Mouse (Mus musculus) testis, adult 2 months (tissue): Measurements from ENCODE around the gene Rps27l. TPM values are rescaled to one million over a fixed set of nuclear protein-coding genes. Genes with fewer than 3 reads are reported as not detected.
A peak's percentile ranks its signal among the peaks of the same experiment; 100 is the strongest.

Experiments used
- H3K27ac ChIP-seq: fragments of 200-500 bp; 2 replicates; pipeline ENCODE4 v1.5.1; 2012; ENCODE audit warnings: low read depth, low read length; ENCODE audit not compliant: control insufficient read depth, insufficient read depth
- H3K27me3 ChIP-seq: fragments of 200-500 bp; 2 replicates; pipeline ENCODE4 v1.6.1; 2012; ENCODE audit warnings: mild to moderate bottlenecking, low read length, moderate library complexity; ENCODE audit not compliant: control insufficient read depth, insufficient read depth
- H3K36me3 ChIP-seq: fragments of 200-500 bp; 2 replicates; pipeline ENCODE4 v1.6.1; 2012; ENCODE audit warnings: mild to moderate bottlenecking, low read length; ENCODE audit not compliant: control insufficient read depth, insufficient read depth
- H3K4me1 ChIP-seq: fragments of 200-500 bp; 2 replicates; pipeline ENCODE4 v1.6.1; 2012; ENCODE audit warnings: low read length; ENCODE audit not compliant: control insufficient read depth, insufficient read depth
- H3K4me3 ChIP-seq: fragments of 200-500 bp; 2 replicates; pipeline ENCODE4 v1.5.1; 2012; ENCODE audit warnings: low read depth, mild to moderate bottlenecking, low read length, moderate library complexity, mixed read lengths; ENCODE audit not compliant: control insufficient read depth
- CTCF ChIP-seq: fragments of 200-500 bp; IDR thresholded peaks from 2 replicates; pipeline ENCODE4 v1.5.1; 2012; ENCODE audit warnings: low read depth, mild to moderate bottlenecking, inconsistent platforms, low read length, moderate library complexity; ENCODE audit not compliant: control insufficient read depth, insufficient read depth, insufficient replicate concordance
- POLR2A ChIP-seq: fragments of 200-500 bp; IDR thresholded peaks from 2 replicates; pipeline ENCODE4 v1.6.1; 2012; ENCODE audit warnings: low read depth, mild to moderate bottlenecking, inconsistent platforms, low read length, moderate library complexity; ENCODE audit not compliant: control insufficient read depth
- polyA plus RNA-seq: library from polyadenylated mRNA; depleted of rRNA; stranded (reverse); fragments of >200 nt; gene quantifications from 2 replicates; pipeline ENCODE4 v1.2.3, GENCODE M21; 2012; rRNA removed

The Rps27l gene
- 61.0 and 75.7 TPM in 2 replicates for polyA plus RNA-seq

DNA sequence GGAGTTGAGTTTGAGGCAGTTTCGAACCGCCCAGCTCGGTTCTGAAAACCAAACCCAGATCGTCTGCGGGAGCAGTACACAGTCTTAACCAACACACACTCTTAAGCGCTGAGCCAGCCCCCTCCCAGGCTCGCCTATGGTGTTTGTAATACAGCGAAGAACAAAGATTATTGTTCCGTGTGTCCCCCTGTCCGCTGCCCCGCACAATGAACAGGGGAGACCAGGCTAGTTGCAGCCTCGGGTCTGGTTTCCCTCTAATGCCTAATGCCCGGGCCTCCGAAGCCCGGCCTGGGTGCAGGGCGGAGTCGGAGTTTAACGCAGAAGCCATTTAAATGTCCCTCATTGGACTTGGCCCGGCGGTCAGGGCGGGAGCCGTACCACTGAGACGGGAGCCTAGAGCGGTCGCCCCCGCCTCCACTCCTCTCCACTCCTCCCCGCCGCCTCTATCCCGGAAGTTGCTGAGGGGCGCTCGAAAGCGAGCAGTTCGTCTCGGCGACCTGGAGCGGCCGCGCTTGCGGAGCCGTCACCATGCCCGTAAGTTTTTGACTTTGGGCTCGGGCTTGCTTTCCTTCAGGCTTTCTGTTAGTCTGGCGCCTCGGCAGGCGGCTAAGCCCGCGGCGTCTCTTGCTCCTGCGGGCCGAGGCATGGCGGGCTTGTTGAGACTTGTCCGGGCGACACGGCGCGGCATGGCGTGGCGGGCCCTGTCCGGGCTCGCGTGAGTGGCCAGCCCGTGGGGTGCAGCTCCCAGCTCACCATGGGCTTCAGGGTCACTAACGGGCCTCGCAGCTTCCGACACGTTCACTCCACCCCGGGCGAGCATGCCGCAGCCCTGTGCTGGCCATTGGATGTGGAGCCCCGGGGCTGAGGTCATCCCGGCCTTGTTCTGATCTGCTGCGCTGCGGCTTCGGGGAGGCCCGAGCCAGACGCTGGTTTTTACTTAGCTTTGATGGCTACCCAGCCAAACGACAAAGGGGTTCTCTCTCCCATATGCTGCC is at the start of gene Rps27l:
Gene Rps27l (plus strand): TSS at position 440 of the 995 bp plus-strand sequence.
- peak within 1 kb of the TSS; percentile 99 for H3K4me3 ChIP-seq
- H3K36me3 ChIP-seq = 0 out of 2 replicates have a peak, but pooled peaks cover 1% of the 10 kb centered on the region
- H3K4me1 ChIP-seq = peaks cover 2% of the 10 kb centered on the region
- no peaks in the 10 kb centered on the region for H3K27me3 ChIP-seq
- H3K27ac ChIP-seq = peak within 1 kb of the TSS; percentile 96
- TF ChIP-seq CTCF (no peak), POLR2A (peak; percentile 82)

DNA sequence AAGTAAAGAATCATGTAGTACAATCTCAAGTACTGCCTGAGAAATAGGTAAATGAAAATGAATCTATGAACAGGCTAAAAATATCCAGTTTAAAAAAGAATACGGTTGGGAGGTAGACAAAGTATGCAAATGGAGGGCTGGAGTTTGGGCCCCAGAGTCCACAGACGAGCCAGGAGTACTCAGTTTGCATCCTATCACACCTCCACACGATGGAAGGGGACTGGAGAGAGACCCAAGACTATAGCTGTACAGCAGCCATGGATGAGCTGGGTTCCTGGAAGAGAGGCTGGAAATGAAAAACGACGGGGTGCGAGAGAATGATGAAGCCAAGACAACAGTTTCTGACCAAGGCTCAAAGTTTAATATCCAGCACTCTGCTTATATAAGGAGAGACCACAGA is 48.9 kb upstream of the Rps27l start:
- no peaks in the 10 kb centered on the region for H3K36me3 ChIP-seq
- no peaks in the 10 kb centered on the region for H3K27me3 ChIP-seq
- no peak overlapping the region for H3K27ac ChIP-seq
- TF ChIP-seq POLR2A = no peak
- no peak for TF ChIP-seq CTCF
- H3K4me3 ChIP-seq = no peak overlapping the region
- no peaks in the 10 kb centered on the region for H3K4me1 ChIP-seq

DNA sequence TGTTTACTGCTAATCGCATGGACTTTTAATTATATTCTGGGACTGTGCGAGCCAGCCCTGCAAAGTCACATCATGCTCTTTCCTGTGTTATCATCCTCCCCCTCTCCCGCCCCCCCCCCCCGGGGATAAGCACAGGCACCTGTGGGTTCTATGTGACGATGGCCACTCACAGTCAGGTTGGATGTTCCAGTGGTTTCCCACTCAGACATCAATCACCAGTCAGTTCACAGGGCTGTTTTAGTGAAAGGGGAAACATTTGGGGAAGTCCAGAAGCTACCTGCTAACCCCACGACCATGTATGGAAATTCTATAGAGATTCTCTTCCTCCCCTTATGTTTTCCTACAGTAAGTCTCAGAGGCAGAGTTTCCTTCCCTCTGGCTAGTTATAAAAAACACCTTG is 48.0 kb upstream of the Rps27l start:
- no peaks in the 10 kb centered on the region for H3K36me3 ChIP-seq
- no peak overlapping the region for H3K27ac ChIP-seq
- no peaks in the 10 kb centered on the region for H3K27me3 ChIP-seq
- H3K4me3 ChIP-seq = no peak overlapping the region
- TF ChIP-seq POLR2A (no peak), CTCF (no peak)
- no peaks in the 10 kb centered on the region for H3K4me1 ChIP-seq

DNA sequence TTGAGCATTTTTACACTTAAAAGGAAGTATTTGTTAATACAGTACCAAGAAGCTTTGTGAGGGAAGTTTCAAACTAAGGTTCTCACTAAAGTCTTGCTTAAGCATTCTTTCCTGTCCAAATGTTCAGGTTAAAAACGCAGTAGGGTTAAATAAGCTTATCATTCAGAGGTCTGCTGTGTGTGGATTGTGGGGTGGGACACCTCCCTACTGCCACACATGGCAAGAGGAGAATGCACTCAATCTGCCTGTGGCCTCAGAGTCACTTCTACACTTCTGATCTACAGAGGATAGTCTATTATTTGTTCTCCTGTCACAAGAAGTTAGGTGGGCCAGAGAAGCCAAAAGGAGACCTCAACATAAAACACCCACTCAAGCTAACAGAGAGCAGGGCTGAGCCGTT is 46.8 kb upstream of the Rps27l start:
- Histone ChIP-seq H3K4me3 (no peak overlapping the region), H3K36me3 (no peaks in the 10 kb centered on the region), H3K27me3 (no peaks in the 10 kb centered on the region), H3K27ac (no peak overlapping the region), H3K4me1 (no peaks in the 10 kb centered on the region)
- TF ChIP-seq POLR2A = no peak
- TF ChIP-seq CTCF = no peak

DNA sequence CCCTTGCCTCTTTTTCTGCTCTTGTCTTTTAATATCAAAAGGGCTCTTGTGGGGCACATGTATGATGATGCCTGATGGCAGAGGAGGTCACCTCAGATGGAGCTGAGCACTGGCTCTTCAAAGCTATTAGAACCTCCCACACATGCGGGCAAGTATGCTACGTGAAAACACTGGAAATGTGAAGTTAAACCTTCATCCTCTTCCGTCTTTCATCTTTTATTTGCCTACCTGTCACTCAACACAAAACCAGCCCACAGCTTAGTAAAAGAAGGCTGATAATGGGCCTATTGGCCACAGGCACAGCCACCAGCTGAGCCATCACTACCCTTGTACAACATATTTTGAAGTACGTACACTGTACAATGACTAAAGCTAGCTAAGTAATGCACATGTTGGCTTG is 46.4 kb upstream of the Rps27l start:
- TF ChIP-seq POLR2A (no peak), CTCF (no peak)
- Histone ChIP-seq H3K4me1 (no peaks in the 10 kb centered on the region), H3K27ac (no peak overlapping the region), H3K36me3 (no peaks in the 10 kb centered on the region), H3K4me3 (no peak overlapping the region), H3K27me3 (no peaks in the 10 kb centered on the region)

DNA sequence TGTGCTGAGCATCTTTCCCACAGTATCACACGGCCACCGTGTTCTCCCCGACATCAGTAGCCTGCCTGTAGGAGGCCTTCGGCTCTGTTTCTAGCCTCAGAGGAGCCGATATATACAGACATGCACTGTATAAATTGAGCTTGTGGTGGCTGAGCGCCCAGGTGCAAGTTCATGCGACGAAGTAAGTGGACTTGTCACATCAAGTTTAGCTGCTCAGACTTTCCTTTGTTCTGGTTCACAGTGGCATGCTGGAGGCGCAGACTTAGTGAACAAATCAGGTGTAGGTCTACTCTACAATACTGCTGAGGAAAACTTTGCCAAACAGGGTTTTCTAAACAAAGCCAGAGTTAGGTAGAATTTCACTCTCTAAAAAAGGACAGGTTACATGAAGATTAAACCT is 39.9 kb upstream of the Rps27l start:
- Histone ChIP-seq H3K27ac (no peak overlapping the region), H3K36me3 (no peaks in the 10 kb centered on the region), H3K4me1 (no peaks in the 10 kb centered on the region), H3K27me3 (no peaks in the 10 kb centered on the region), H3K4me3 (no peak overlapping the region)
- TF ChIP-seq POLR2A (no peak), CTCF (no peak)

DNA sequence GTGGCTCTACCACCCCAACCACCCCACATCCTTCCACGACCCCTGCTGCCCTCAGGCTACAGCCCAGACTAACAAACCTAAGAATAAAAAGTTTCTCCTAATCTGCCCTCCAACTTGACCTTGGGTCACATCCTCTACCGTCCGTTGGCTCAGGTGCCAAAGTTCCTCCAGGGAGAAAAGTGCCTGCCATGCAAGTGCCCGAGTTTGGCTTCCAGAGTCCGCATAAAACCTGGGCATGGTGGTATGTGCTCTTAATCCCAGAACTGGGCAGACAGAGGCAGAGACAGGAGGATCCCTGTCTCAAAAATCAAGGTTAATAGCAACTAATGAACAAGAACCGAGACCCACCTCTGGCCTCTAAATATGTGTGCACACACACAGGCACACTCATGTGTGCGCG is 38.8 kb upstream of the Rps27l start:
- Histone ChIP-seq H3K4me1 (no peaks in the 10 kb centered on the region), H3K27ac (no peak overlapping the region), H3K27me3 (no peaks in the 10 kb centered on the region), H3K36me3 (no peaks in the 10 kb centered on the region), H3K4me3 (no peak overlapping the region)
- TF ChIP-seq POLR2A (no peak), CTCF (no peak)
